Mouse (Mus musculus) G1E (cell line): ENCODE data around the gene Rbm44.

Experiments
- CTCF ChIP-seq: IDR thresholded peaks from 2 replicates; pipeline ENCODE4 v1.5.1; 2012; ENCODE audit warnings: low read depth, low read length, inconsistent platforms, mixed read lengths
- GATA1 ChIP-seq: IDR thresholded peaks from 2 replicates; pipeline ENCODE4 v1.6.1; 2012; ENCODE audit warnings: borderline replicate concordance, low read length, inconsistent platforms, mixed read lengths
- GATA2 ChIP-seq: IDR thresholded peaks from 2 replicates; pipeline ENCODE4 v1.6.1; 2012; ENCODE audit warnings: low read depth, low read length, inconsistent platforms, borderline replicate concordance
- POLR2AphosphoS5 ChIP-seq: IDR thresholded peaks from 2 replicates; pipeline ENCODE4 v1.6.1; 2012; ENCODE audit warnings: low read depth, low read length, inconsistent platforms; ENCODE audit not compliant: insufficient replicate concordance
- TAL1 ChIP-seq: conservative IDR thresholded peaks from 2 replicates; pipeline ENCODE4 v1.6.1; 2012; ENCODE audit warnings: low read depth, low read length, inconsistent platforms, mixed read lengths

GRCm38 (mm10) chr1:91181261-91181660 is 36.4 kb downstream of the Rbm44 start:
- no peak for TF ChIP-seq CTCF
- TF ChIP-seq GATA1 = no peak
- TF ChIP-seq TAL1 = no peak
- TF ChIP-seq POLR2AphosphoS5 = no peak
- no peak for TF ChIP-seq GATA2
